20 mouse cellular contexts compared by ENCODE assay signal in genomic region chr13:101771071-101771470, GRCm38 (mm10). TPM values are rescaled to one million over a fixed set of nuclear protein-coding genes. Genes with fewer than 3 reads are reported as not detected.
DNase-seq lines count a peak whose midpoint lies in the region; ATAC-seq lines count a peak whose summit lies in the region.
"Had no signal": no experiment of that assay in that cellular context is flagged by ENCODE, and none has a peak within 500 bp of the region (broad histone marks: within the 10 kb centered on the region; RNA-seq: fewer than 3 reads in every experiment).

No protein-coding gene starts in this region.

- H3K4me2 ChIP-seq in liver, embryonic 11.5 days = peak overlapping the region; percentile 29
- peak overlapping the region; percentile 46 for H3K4me2 ChIP-seq in liver, embryonic 15.5 days
- H3K4me2 ChIP-seq in intestine, embryonic 15.5 days (replicated peaks) = no peak overlapping the region
- H3K4me2 ChIP-seq: forebrain, embryonic 13.5 days; hindbrain, embryonic 13.5 days had no signal

- no peak overlapping the region for H3K27ac ChIP-seq in liver, embryonic 11.5 days (ENCODE audit: low read depth, low read length)
- peak overlapping the region; percentile 31; the same call in 1 of the 2 replicates for H3K27ac ChIP-seq in liver, embryonic 15.5 days (replicated peaks)
- no peak overlapping the region for H3K27ac ChIP-seq in intestine, embryonic 15.5 days
- H3K27ac ChIP-seq: embryonic facial prominence, embryonic 10.5 days; forebrain, embryonic 13.5 days; heart, embryonic 10.5 days; hindbrain, embryonic 13.5 days; hindbrain, postnatal 0 days had no signal

- H3K4me3 ChIP-seq in liver, embryonic 11.5 days (ENCODE audit: low read depth, low read length) = no peak overlapping the region
- no peak overlapping the region for H3K4me3 ChIP-seq in liver, embryonic 15.5 days (replicated peaks)
- no peak overlapping the region for H3K4me3 ChIP-seq in intestine, embryonic 15.5 days (replicated peaks)
- H3K4me3 ChIP-seq: embryonic facial prominence, embryonic 10.5 days; forebrain, embryonic 13.5 days; heart, embryonic 10.5 days; hindbrain, embryonic 13.5 days had no signal

- ATAC-seq in liver, embryonic 11.5 days (replicated peaks; ENCODE audit: low FRiP score) = peak; percentile 19
- ATAC-seq in liver, embryonic 15.5 days (ENCODE audit: insufficient read depth) = no peak
- no peak for ATAC-seq in intestine, embryonic 15.5 days
- ATAC-seq: forebrain, embryonic 13.5 days; forebrain, postnatal 0 days; hindbrain, postnatal 0 days had no signal

- peaks cover 25% of the 10 kb centered on the region for H3K4me1 ChIP-seq in liver, embryonic 11.5 days (replicated peaks; ENCODE audit: control insufficient read depth, insufficient read depth, low read length)
- peaks cover 48% of the 10 kb centered on the region for H3K4me1 ChIP-seq in liver, embryonic 15.5 days (replicated peaks)
- peaks cover 8% of the 10 kb centered on the region; the same call in 1 of the 2 replicates for H3K4me1 ChIP-seq in intestine, embryonic 15.5 days (replicated peaks)

- H3K9ac ChIP-seq in liver, embryonic 11.5 days (ENCODE audit: low read depth, low read length) = no peak overlapping the region
- no peak overlapping the region for H3K9ac ChIP-seq in liver, embryonic 15.5 days
- no peak overlapping the region for H3K9ac ChIP-seq in intestine, embryonic 15.5 days
- H3K9ac ChIP-seq: forebrain, embryonic 13.5 days; forebrain, postnatal 0 days; hindbrain, embryonic 13.5 days had no signal

- H3K36me3 ChIP-seq in liver, embryonic 11.5 days (ENCODE audit: control insufficient read depth, insufficient read depth, low read length) = no peaks in the 10 kb centered on the region
- no peaks in the 10 kb centered on the region for H3K36me3 ChIP-seq in liver, embryonic 15.5 days (replicated peaks)
- no peaks in the 10 kb centered on the region for H3K36me3 ChIP-seq in intestine, embryonic 15.5 days
- H3K36me3 ChIP-seq: embryonic facial prominence, embryonic 10.5 days; heart, embryonic 10.5 days; hindbrain, embryonic 13.5 days had no signal

- no peak for DNase-seq in liver, embryonic 11.5 days (ENCODE audit: low spot score)
- DNase-seq in liver = no peak
- DNase-seq in c-Kit-positive CD71-positive TER-119-positive erythroid progenitor cells, embryonic 14.5 days (ENCODE audit: low spot score) = peak; percentile 64
- DNase-seq in layer of hippocampus, postnatal 10 days (ENCODE audit: low spot score in 2 of 2) = no peak
- DNase-seq in adrenal gland, postnatal 14 days = no peak
- no peak for DNase-seq in heart, postnatal 10 days
- DNase-seq: adrenal gland, postnatal 10 days; cerebellum, adult 2 months; cerebellum, postnatal 10 days; forebrain, postnatal 0 days; gastrocnemius, postnatal 25 days; heart, adult 18-20 months; heart, postnatal 14 days had no signal

- no peaks in the 10 kb centered on the region for H3K27me3 ChIP-seq in liver, embryonic 11.5 days (replicated peaks; ENCODE audit: control insufficient read depth, insufficient read depth, low read length)
- no peaks in the 10 kb centered on the region for H3K27me3 ChIP-seq in liver, embryonic 15.5 days
- H3K27me3 ChIP-seq in intestine, embryonic 15.5 days (replicated peaks) = no peaks in the 10 kb centered on the region
- H3K27me3 ChIP-seq: forebrain, embryonic 13.5 days; hindbrain, embryonic 13.5 days had no signal

- intact Hi-C loops in heart, postnatal 10 days (cut with DNase I) = no loop called here

- no peaks in the 10 kb centered on the region for H3K9me3 ChIP-seq in liver, embryonic 11.5 days (ENCODE audit: control insufficient read depth, low read length)
- no peaks in the 10 kb centered on the region for H3K9me3 ChIP-seq in liver, embryonic 15.5 days (replicated peaks)
- H3K9me3 ChIP-seq in intestine, embryonic 15.5 days = no peaks in the 10 kb centered on the region
- H3K9me3 ChIP-seq: embryonic facial prominence, embryonic 10.5 days; forebrain, embryonic 13.5 days; heart, embryonic 10.5 days; hindbrain, embryonic 13.5 days had no signal

RNA-seq across cellular contexts. Expression of gene Pik3r1, which starts 3.1 kb away (rescaled TPM):
- polyA plus RNA-seq in liver, embryonic 11.5 days (2014; fragmentation: Nextera tagmentation; extraction: Ambion mirVana) = 18.7 and 21.5 TPM in 2 replicates
- 20.3 and 22.6 TPM in 2 replicates for polyA plus RNA-seq in liver, embryonic 15.5 days (2015; fragmentation: Nextera tagmentation; extraction: Ambion mirVana)
- 29.6 and 30.8 TPM in 2 replicates for polyA plus RNA-seq in intestine, embryonic 15.5 days (2015; fragmentation: Nextera tagmentation; extraction: Ambion mirVana)
- 100 to 1,000 TPM; 109 to 112 TPM for total RNA-seq in layer of hippocampus, postnatal 10 days (2021)
- 109 and 110 TPM in 2 replicates for total RNA-seq in adrenal gland, postnatal 14 days (2021)
- total RNA-seq in heart, postnatal 10 days (2021) = 10 to 100 TPM; 42.0 to 84.3 TPM
